Mouse (Mus musculus): ENCODE measurements around the gene Zg16.

The Zg16 gene

DNA sequence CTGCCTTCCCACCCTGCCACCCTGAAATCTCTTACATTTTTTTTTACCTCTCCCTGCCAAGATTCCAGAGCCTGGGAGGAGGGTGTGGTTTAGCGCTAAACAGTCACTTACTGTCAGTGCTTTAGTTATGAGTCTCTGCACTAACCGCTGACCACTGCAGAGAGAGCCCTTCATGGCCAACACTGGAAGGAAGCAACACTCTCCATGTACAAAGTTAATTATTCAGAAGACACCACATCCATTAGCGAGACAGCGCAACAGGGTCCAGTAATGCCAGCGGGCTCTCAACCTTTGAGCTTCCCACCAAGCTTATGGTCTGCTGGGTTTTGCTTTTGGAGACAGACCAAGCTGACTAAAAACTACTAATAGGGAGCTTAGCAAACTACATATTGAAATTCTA, 10.9 kb downstream of the Zg16 start:
- DNase-seq (ENCODE audit: low spot score in 2 of 2) = no peak

DNA sequence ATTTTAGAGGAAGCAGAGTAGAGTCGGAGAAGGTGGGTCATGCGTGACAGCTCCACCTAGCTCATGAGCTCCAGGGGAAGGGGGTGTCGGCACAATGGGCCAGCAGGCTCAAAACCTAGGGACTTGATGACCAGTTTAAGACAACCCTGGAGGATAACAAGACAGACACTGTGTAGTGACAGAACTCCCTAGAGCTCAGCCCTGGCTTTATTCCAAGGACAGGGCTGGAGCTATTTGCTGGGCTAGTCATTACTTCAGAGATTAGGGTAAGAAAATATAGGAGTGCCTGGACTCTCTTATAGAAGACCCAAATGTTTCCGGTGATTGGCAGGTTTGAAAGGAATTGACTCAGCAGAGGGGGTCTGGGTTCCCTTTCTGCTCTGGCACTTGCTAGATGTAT, 13.9 kb downstream of the Zg16 start:
- no peak for DNase-seq (ENCODE audit: low spot score in 2 of 2)

DNA sequence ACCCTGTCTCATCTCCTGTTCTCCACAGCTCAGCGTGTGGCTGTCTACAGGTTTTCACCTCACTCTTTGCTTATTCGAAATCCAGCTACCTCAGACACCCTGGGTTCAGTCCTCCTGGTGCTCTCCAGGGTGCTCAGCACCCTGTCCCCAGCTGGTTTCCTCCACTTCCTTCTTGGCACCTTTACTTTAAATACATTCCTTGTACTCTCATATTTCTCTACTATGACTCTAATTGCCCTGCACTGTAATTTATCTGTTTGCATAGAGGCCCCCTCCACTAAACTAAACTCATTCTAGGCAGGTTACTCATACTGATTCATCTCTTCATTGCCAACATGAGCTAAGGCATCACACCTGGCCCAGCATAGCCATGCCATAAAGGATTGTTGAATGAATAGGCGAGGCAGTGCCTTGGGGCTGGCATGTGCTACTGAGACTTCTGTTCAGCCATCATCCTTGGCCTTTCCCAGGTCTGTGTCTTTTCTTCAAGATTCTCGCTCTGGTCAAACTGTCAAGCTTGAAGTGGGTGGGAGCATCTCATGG, 16.2 kb downstream of the Zg16 start:
- DNase-seq (ENCODE audit: low spot score in 2 of 2) = no peak

DNA sequence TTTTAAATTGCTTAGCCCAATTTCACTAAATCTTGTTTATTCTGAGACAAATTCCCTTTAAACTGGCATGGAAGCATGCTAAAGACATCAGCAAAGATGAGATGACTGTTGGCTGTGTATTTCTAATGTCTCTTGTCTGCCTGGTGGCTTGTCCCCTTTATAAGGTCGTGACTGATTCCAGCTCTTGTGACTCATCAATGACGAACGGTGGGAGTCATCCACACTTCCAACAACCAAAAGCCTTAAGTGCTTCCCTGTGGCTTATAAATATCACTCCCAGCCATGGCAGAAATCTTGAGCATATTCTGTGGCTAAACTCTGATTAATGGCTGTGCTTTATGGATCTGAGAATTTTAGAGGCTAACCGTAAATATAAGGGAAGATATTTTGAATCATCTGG, 20.8 kb downstream of the Zg16 start:
- DNase-seq (ENCODE audit: low spot score in 2 of 2) = no peak

DNA sequence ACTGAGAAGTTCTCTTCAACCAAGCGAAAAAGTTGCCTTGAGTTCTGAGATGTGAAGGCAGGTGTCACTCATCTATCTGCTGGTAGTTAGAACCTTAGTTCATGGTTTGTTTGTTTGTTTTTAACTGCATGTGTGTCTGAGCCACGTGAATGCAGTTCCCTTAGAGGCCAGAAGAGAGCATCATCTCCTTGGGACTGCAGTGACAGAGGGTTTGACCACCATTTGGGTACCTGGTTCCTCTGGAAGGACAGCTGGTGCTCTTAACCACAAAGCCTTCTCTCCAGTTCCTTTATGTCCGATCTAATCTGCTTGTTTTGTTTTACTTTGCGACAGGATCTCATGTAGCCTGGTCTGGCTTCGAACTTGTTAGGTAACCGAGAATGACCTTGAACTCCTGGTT, 21.6 kb downstream of the Zg16 start:
- DNase-seq (ENCODE audit: low spot score in 2 of 2) = no peak

DNA sequence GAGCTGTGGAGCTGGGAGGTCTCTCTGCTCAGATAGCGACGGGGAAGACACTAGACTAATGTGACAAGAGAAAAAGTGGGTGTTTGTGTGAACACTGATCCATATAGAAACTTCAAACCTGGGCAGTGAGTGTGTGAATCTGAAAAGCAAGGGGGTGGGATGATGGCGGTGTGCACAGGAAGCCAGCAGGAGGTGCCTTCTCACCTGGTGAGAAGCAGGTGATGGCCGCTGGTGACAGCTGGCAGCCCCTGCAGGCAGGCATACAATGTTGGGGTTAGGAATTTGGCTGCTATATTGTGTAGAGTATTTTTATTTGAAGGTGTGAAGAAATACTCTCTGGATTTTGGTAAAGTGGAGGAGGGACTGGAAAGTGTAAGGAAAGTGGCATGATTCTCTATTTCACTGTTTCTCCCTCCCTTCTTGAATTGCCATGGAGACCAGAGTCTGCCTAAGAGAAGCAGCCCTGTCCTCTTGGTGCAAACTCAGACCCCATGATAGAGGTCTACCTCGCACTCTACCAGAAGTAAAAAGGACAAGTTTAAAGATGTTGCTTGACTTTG, 32.0 kb downstream of the Zg16 start:
- no peak for DNase-seq (ENCODE audit: low spot score in 2 of 2)

DNA sequence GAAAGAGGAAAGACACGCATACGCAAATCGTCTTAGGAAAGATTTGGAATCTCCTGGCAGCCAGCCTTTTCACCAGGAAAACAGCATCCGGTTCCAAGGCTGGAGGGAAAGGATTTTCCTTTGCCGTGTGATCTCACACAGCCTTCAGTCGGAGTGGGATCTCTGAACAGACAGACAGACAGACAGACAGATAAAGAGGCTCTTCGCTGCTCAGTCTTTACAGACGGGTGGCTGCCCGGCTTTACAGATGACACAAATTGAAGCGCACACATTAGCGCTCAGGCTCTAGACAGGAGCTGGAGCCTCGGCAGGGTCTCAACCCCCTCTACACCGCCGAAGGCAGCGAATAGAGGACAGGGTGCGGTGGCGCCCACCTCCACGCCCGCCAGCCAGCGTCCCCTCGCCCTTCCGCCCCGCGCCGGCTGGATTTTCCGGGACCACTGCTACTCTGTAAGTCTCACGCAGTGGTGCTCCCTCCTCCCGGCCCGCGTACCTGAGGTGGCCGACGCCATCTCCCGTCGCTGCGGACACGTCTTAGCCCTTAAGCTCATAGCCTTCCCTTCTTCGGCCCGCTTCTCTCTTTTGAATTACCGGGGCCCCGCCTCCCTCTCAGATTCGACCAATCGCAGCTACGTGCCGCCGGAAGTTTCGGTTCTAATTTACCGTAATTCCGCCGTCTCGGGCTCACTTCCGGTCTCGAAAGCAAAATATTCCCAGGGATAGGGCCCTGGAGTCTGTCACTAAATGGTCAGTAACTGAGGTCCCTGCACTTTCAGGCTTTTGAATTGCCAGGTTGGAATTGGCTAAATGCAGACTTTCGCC, 45.1 kb downstream of the Zg16 start, which contains the start of gene Kif22:
Gene Kif22 (minus strand): TSS at position 621 of the 822 bp plus-strand sequence.
- peak; percentile 84 to 90 for DNase-seq (ENCODE audit: low spot score in 2 of 2)

DNA sequence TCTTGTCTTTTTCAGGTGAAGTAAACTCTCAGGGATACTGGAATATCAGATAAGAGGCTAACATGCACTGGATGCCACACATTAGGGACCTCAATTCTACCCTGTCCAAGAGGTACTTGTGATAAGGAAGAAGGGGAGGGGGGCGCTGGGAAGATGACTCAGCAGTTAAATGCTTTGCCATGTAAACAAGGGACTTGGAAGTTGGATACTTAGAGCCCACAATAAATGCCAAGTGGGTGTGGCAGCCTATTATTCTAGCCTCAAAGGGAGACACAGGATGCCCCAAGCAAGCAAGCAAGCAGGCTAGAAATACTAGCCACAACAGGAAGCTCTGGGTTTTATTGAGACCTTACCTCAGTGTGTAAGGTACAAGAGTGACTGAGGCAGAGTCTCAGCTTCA, 55.9 kb downstream of the Zg16 start:
- DNase-seq (ENCODE audit: low spot score in 2 of 2) = no peak

DNA sequence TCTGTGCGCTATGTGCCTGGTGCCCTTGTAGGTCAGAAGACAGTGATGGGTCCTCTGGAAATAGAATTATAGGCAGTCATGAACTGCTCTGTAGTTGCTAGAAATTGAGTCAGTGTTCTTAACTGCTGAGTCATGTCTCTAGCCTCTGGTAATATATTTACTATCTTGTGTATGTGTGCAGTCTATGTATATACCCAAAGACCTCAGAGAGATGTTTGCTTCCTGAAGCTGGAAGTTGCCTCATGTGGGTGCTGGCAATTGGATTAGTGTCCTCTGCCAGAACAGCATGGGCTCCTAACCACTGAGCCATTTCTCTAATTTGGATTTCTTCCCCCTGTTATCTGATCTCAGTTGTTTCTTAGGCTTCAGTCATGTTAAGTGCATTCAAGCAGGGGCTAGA, 57.0 kb downstream of the Zg16 start:
- DNase-seq (ENCODE audit: low spot score in 2 of 2) = no peak

DNA sequence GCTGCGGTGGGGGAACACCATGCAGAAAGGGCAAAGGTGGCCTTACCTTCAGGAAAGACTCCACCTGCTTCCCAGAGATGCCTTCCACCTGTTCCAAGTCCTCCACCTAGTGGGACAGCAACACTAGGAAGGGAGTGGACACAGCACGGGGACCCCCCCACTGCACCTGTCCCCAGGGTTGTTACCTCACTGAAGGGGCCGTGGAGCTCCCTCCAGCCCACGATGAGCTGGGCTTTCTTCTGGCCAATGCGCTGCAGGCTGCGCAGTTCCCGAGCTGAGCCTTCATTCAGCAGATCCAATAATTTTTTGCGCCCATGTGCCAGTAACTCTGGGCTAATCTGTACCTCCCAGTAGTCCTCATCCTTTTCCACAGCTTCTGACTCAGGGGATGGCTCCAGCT, 59.2 kb downstream of the Zg16 start:
- DNase-seq (ENCODE audit: low spot score in 2 of 2) = no peak

DNA sequence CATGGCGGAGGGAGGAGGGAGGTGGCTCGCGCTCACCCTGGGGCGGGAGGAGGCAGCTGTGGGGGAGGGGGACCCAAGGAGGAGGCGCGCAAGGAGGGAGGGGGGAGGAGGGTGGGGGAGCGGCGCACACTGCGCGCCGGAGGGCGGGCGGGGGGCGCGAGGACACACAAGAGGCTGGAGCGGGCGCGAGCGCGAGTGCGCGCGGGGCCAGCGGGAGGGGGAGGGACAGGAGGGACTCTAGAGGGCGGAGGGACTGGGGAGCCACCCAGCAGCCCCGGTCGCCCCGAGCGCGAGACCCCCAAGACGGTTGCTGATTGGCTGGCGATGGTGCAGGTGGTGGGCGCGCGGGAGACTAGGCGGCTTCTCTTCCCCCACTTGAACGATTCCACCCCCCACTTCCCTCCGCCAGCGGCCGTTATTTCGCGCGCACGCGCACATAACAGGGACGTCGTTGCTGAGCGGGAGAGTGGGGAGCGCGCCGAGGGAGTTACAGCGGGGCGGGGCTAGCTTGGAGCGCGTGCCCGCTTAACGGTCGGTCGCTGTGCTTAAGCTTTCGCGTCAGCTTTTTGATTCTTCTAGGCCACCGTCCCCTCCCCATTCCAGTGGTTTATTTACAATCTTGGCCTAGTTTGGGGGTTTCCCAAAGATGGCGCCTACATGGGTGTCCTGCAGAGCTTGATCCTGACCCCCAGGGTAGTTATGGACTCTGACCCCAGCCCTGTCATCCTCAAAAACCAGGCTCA, 60.0 kb downstream of the Zg16 start, which contains the start of gene Maz:
Gene Maz (minus strand): TSS at position 54 of the 743 bp plus-strand sequence.
- DNase-seq (ENCODE audit: low spot score in 2 of 2) = peak; percentile 99 to 100

DNA sequence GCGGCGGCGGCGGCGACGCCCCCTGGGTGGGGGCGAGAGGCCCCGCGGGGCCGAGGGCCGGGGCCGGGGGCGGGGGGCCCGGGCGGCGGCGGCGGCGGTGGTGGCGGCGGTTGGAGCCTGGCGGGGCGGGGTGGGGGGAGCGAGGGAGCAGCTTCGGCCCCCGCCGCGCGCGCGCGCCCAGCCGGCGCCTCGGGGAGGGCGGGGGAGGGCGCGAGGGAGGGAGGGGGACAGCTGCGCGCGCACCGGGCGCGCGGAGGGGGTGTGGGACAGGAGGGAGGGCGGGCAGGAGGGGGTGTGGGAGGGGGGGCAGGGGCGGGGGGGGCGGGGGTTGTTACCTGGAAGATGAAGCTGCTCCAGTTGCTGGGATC, 60.5 kb downstream of the Zg16 start:
- DNase-seq (ENCODE audit: low spot score in 2 of 2) = no peak

DNA sequence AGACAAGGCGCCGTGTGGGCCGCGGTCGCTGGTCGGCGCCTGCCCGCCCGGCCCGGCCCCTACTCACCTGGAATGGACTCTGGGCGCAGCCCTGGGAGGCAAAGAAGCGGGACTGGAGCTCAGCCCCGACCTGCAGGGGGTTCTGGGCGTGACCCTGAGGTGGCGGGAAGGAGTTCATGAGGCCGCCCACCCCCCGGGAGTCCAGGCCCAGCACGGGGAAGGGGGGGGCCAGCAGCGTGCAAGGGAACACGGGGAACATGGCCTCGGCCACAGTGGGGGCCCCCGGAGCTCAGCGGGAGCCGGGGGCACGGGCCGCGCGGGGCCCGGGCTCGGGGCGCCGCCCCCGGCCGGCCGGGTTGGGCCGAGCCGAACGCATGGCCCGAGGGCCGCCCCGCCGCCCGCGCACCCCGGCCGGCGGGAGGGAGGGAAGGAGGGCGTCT, 60.9 kb downstream of the Zg16 start:
- peak; percentile 71 to 72 for DNase-seq (ENCODE audit: low spot score in 2 of 2)

DNA sequence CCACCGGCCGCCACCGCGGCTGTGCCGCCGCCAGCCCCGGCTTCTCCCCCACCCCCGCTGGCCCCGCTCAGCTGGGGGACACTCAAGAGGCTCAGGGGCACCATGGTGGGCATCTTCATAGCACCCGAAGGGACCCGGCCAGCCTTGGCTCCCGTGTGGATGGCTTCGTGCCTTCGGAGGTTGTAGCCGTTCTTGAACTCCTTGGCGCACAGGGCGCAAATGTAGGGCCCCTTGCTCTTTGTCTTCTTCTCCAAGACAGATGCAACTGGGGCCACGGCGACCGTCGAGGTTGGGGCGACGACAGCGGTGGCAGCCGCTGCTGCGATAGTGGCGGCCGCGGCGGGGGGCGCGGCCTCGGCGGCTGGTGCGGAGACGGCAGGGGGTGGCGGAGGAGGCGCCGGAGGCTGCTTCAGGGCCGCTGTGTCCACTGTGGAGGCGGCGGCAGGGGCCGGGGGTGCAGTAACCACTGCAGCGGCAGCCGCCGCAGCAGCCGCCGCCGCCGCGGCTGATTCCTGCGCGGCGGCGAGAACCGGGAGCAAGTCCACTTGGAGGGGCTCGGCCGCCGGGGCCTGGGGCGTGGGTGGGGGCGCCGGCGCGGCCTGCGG, 61.5 kb downstream of the Zg16 start:
- DNase-seq (ENCODE audit: low spot score in 2 of 2) = peak in 1 of 2 experiments; percentile 55

DNA sequence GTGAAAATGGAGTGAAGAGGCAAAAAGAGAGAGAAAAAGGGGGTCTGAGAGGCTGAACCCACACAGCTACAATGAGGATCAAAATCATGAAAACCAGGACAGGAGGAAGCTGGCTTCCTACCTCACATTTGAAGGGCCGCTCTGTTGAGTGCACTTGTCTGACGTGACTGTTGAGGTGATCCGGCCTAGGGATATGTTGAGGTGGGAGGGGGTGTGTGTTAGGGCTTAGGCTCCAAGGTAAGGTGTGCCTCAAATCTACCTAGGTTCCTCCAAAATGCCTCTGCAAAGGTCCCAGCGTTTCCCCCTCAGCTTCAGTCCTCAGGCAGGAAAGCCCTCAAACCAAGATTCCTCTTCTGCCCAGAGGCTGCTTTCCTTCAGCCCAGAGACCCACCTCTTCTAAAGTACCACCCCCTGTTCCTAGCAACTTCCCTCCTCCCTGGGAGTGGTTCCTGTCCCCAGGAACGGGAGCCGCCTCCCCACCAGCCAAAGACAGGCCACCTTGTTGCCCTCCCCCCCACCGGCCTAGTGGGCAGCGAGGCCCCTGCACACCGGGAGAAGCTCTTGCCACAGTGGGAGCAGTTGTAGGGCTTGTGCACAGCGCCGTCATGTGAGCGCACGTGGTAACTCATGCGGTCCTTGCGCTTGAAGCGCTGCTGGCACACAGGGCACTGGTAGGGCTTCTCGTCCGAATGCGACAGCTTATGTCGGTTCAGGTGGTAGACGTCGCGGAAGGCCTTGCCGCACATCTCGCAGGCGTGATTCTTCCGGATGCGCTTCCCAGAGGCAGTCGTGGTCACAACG, 62.2 kb downstream of the Zg16 start:
- DNase-seq (ENCODE audit: low spot score in 2 of 2) = peak in 1 of 2 experiments; percentile 73

DNA sequence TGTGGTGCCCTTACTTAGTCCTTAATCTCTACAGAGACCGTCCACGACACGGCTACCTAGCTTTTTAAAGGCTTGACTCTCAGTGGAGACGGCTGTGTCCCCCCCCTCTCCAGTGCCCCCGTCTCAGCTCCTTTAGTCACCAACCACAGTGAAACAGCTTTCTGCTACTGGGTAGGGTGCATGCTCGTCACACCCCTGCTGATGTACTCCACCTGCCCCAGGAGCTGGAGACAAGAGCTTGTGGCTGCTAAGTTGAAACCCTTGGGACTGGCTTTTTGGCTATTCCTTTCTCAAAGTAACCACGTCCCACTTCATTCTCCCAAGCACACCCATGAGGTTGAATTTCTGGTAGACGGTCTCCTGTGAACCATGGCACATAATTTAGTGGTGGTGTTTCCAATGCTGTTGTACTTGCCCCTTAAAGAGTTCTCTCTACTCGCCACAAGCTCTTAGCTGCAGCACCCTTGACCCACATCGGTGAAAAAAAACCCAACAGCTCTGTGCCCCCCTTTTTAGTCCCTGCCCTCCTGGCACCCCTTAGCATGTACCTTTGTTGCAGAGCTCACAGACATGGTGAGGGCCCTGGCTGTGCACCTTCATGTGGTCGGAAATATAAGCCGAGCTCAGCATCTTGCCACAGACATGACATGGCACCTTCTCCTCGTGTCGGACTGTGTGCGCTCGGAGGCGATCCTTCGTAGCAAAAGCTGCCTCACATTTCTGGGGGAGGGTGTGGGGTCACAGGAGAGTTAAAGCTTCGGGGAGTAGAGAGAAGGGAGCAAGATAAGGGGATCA, 63.0 kb downstream of the Zg16 start:
- DNase-seq (ENCODE audit: low spot score in 2 of 2) = no peak

DNA sequence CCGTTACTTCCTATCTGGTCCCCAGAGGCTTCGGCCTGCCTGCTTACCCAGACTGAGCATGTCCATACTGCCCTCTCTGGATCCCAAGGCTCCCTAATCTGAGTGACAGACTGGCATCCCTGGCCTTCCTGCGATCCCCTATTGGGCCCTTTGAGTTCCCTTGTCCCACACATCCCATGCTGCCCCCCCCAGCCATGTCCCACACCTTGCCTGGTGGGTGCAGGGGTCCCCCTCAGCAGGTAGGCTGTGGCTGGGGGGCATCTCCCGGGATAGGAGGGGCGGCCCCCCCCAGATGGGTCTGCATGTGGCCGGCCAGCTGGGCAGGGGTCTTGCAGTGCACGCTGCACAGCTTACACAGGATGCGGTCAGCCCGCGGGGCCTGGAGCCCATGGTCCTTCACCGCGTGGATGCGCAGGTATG, 63.8 kb downstream of the Zg16 start:
- DNase-seq (ENCODE audit: low spot score in 2 of 2) = no peak

DNA sequence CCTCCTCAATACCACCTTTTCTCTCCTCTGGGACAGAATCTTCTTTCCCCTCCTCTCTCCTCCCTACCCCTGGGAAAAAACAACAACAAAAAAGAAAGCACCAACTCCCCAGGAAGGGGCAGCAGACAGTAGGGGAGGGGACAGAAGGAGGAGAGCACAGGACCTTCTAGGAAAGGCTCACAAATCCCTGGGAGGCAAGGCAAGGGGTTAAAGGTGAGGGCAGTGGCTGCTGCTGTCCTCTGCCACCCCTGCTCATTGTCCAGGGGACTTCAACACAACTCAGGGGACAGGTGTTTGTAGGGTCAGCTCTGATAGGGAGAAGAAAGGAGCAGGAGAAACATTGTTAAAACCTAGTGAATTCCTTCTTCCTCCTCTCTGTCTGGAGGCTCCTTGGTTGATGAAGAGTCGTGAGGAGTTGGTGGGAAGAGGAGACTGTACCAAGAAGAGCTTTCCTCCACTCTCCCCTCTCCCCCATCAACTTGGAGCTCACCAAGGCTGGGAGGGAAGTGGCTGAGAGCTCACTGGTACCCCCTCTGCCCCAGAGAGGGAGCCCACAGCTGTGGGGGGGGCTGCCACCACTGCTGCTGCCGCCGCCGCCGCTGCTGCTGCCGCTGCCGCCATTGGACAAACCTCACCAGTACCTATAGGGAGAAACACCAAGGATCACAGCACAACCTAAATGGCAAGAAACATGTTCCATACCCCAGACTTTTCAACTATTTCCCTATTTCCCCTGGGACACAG, 64.4 kb downstream of the Zg16 start:
- DNase-seq (ENCODE audit: low spot score in 2 of 2) = no peak
